Mouse (Mus musculus): ENCODE data around the gene Spata33.
"Not testable (repeated sequence)": the region's sequence is repeated elsewhere in the genome, so short reads cannot be mapped to it uniquely, and the experiment has no call there.

Spata33 gene

GRCm38 (mm10) chr8:123212321-123213117 is at the start of gene Spata33, which contains the start of gene Chmp1a:
Gene Spata33, plus strand, starts transcription at chr8:123212832.
Gene Chmp1a, minus strand, starts transcription at chr8:123212763.
- in situ Hi-C loops (cut with MboI; ENCODE audit: low sequenced_read_pairs): no loop called here

DNA sequence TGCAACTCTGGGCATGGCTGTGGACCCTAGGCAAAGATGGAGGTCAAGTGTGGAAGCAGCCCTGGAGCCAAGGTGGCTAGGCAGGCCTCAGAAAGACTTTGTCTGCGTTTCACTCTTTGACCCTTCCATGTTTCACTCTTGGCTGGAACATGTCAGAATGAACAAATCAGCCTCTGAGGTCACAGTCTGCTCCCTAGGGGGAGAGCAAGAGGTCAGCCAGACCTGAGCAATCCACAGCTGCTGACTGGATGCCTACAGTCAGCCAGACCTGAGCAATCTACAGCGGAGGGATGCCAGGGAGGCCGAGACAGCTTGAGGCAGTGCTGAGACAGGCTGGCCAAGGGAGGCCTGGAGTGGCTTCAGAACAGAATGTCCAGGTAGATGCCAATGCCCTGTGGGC is 31.2 kb upstream of the Spata33 start:
- in situ Hi-C loops (cut with MboI; ENCODE audit: low sequenced_read_pairs): no loop called here

- in situ Hi-C loops (cut with MboI; ENCODE audit: low sequenced_read_pairs): no loop called here
Observed at GRCm38 (mm10) chr8:123185566-123186409, 26.8 kb upstream of the Spata33 start, which contains the start of gene Dpep1. Gene Dpep1, plus strand, starts transcription at chr8:123186242.

DNA sequence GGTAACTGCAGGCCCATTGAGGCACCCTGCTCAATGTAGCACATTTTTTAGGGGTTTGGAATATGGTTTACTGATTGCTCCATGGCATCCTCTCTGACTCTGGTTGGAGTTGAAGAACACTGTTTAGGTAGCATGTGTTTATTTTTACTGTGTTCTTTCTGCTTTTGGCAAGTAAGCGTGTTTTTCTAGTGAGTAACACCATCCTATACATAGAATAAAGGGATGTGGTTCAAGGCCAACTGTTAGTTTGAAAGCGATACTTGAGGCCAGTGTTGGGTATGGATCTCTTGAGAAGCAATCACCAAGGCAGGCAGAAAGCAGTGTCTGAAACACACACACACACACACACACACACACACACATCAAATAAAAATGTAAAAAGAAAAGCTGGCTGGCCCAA is 24.6 kb upstream of the Spata33 start:
- in situ Hi-C loops (cut with MboI; ENCODE audit: low sequenced_read_pairs): no loop called here

DNA sequence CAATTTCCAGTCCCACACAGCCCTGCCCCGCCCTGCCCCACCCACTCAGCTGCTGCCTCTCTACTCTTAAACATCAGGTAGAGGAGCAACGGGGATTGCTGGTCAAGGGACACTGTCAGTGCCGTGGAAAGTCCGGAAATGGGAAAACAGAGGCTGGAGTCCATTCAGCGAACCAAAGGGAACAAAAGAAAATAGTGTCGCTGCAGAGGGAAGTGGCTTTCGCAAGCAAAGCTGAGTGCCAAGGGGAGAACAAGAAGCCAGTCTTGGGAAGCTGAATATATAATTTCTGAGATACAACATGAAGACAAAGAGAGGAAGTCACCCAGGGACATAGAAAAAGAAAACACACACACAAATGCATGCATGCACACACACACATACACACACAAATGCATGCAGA is 23.8 kb upstream of the Spata33 start:
- in situ Hi-C loops (cut with MboI; ENCODE audit: low sequenced_read_pairs): no loop called here

DNA sequence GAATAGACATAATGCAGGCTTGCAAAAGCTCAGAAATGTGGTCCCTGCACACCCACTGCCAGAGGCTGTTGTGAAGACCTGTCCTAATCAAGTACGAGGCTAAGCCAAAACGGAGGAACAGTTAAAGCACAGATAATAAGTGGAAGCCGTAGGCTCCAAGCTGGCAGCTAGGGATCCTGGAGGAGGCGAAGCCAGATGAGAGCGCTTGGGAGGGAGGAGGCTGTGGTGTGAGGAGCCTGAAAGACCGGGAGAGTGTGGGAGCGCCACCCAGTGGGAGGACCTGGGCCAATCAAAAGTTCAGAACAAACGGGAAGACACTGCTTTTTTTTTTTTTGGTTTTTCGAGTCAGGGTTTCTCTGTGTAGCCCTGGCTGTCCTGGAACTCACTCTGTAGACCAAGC is 22.0 kb upstream of the Spata33 start:
- in situ Hi-C loops (cut with MboI; ENCODE audit: low sequenced_read_pairs): loop anchor here (10.0 kb wide), 2 partner anchors 56 to 286 kb away; no protein-coding TSS in a partner anchor

GRCm38 (mm10) chr8:123191908-123192307 is 20.7 kb upstream of the Spata33 start:
- in situ Hi-C loops (cut with MboI; ENCODE audit: low sequenced_read_pairs): loop anchor here (10.0 kb wide), 2 partner anchors 57 to 287 kb away; no protein-coding TSS in a partner anchor

GRCm38 (mm10) chr8:123193771-123194170 is 18.9 kb upstream of the Spata33 start:
- in situ Hi-C loops (cut with MboI; ENCODE audit: low sequenced_read_pairs): loop anchor here (10.0 kb wide), 2 partner anchors 59 to 289 kb away; no protein-coding TSS in a partner anchor

DNA sequence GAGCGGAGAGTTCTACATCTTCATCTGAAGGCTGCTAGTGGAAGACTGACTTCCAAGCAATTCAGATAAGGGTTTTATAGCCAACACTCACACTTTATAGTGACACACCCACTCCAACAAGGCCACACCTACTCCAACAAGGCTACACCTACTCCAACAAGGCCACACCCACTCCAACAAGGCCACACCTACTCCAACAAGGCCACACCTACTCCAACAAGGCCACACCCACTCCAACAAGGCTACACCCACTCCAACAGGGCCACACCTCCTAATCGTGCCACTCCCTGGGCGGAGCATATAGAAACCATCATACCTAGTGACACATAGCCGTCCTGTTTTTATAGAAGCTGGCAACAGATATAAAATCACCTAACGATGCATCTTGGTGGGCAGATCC is 15.6 kb upstream of the Spata33 start:
- in situ Hi-C loops (cut with MboI; ENCODE audit: low sequenced_read_pairs): loop anchor here (10.0 kb wide), 2 partner anchors 62 to 292 kb away; no protein-coding TSS in a partner anchor

DNA sequence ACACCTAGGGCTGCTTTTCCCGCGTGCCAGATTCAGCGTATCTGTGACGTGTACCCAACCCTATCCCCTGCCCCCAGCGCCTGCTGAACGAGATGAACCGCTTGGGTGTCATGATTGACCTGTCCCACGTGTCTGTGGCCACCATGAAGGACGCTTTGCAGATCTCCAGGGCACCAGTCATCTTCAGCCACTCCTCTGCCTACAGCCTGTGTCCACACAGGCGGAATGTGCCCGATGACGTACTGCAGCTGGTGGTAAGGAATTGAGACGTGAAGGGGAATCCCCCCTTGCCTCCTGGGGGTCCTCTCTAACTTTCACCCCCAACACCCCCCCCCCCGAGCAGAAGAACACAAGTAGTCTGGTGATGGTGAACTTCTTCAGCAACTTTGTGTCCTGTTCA is 12.8 kb upstream of the Spata33 start:
- in situ Hi-C loops (cut with MboI; ENCODE audit: low sequenced_read_pairs): loop anchor here (5.0 to 10.0 kb wide), 3 partner anchors 65 to 295 kb away; no protein-coding TSS in a partner anchor

GRCm38 (mm10) chr8:123202288-123202687 is 10.3 kb upstream of the Spata33 start:
- in situ Hi-C loops (cut with MboI; ENCODE audit: low sequenced_read_pairs): loop anchor here (5.0 kb wide), 1 partner anchor 95 kb away; no protein-coding TSS in a partner anchor

DNA sequence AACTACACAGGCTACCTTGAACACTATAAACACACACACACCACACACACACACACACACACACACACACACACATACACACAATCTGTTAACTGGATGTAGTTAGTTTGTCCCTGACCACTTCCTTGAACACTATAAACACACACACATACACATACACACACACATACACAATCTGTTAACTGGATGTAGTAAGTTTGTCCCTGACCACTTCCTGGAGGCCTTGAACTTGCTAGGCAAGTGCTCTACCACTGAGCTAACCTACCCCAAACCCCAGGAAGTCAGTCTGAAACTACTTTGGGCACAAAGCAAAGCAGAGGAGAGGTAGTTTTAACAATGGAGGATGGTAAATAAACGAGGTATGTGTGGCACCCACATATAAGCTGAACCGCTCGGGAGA is 9.1 kb upstream of the Spata33 start:
- in situ Hi-C loops (cut with MboI; ENCODE audit: low sequenced_read_pairs): loop anchor here (5.0 kb wide), 1 partner anchor 96 kb away; no protein-coding TSS in a partner anchor

- in situ Hi-C loops (cut with MboI; ENCODE audit: low sequenced_read_pairs): no loop called here
Observed at GRCm38 (mm10) chr8:123211876-123212275, 756 bp upstream of the Spata33 start.

- in situ Hi-C loops (cut with MboI; ENCODE audit: low sequenced_read_pairs): no loop called here
Observed at GRCm38 (mm10) chr8:123213118-123213772, 613 bp downstream of the Spata33 start.

DNA sequence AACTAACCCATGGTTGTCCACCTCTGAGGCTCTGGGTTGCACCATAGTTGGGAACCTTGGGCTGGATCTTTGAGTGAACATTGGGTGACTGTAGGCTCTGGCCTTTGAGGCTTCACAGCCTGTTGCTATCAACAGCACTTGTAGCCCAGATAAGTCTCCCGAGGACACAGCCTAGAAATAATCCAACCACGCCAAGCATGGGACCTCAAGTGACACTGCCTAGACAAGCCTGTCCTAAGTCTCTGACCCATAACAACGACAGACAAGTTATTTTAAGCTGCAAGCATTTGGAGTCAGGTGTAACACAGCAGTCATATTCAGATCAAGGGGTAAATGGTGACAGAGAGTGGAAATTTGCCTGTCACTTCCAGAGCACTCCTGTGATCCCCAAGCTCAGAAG is 2.8 kb downstream of the Spata33 start:
- in situ Hi-C loops (cut with MboI; ENCODE audit: low sequenced_read_pairs): no loop called here

GRCm38 (mm10) chr8:123220917-123221316 is 8.3 kb downstream of the Spata33 start:
- in situ Hi-C loops (cut with MboI; ENCODE audit: low sequenced_read_pairs): no loop called here

DNA sequence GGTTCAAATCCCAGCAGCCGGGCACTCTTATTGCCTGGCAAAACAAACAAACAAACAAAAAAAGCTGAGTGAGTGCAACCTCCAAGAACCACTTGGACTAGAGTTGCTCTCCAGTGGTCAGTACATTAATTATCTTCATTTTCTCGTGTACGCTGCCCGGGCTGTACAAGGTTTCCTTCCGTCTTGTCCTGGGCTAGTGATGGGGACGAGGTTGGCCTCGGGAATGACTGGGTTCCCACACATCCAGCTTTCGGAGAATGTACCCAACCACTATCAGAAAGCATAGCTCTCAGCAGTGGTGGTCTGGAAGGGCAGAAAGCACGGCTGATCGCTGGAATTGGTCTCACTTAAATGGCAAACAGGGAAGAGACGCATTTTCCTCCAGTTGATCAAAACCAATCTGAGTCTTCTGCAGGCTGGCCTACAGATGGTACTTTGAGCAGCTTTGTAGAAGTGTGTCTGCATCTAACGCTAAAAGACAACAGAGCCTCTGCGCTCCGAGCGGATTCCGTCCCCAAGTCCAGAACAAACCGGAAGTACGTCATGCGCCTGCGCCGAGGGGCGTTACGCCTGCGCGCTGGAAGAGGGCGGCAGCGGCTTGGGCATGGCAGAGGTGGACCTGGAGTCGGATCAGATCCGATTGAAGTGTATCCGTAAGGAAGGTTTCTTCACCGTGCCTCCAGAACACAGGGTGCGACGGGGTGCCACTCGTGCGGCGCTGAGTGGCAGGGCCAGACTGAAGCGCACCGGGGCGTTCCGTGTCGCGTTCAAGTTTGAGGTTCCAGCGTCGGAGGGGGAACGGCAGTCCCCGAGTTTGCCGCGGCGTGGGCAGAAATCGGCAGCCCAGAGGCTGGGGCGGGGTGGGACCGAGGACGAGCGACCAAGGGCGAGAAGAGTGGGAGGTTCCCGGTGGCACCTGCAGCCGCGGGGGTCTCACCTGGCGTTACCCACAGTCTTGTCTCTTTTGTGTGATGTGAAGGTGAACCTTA is 11.9 kb downstream of the Spata33 start, which contains the start of gene Cdk10:
Gene Cdk10 (plus strand): TSS at position 565 of the 989 bp plus-strand sequence.
- in situ Hi-C loops (cut with MboI; ENCODE audit: low sequenced_read_pairs): no loop called here

GRCm38 (mm10) chr8:123228416-123228815 is 15.8 kb downstream of the Spata33 start:
- in situ Hi-C loops (cut with MboI; ENCODE audit: low sequenced_read_pairs): no loop called here

DNA sequence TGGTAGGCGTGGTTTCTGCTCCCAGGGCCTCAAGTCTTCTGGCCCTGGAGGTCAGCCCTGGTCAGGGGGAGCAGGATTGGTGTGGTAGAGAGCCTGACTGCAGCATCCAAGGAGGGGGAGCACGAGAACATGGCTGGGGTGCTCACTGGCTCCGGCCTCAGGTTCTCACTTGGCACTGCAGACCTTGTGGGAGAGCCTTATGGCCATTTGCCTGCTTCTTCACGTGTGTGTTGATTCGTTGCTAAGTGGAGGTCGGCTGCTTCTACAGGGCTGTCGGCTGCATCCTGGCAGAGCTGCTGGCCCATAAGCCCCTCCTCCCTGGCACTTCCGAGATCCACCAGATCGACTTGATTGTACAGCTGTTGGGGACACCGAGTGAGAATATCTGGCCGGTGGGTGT is 17.7 kb downstream of the Spata33 start:
- in situ Hi-C loops (cut with MboI; ENCODE audit: low sequenced_read_pairs): not testable (repeated sequence)
